Mouse (Mus musculus) bone marrow macrophage, adult 2 months (primary cell): ENCODE results near the gene Gpr173. TPM values are rescaled to one million over a fixed set of nuclear protein-coding genes. Genes with fewer than 3 reads are reported as not detected.
A peak's percentile ranks its signal among the peaks of the same experiment; 100 is the strongest.

ENCODE experiments used
- H3K27ac ChIP-seq: 2 replicates; pipeline ENCODE4 v1.5.1; 2012; ENCODE audit warnings: low read depth, low read length; ENCODE audit not compliant: insufficient read depth
- H3K4me1 ChIP-seq: 2 replicates; pipeline ENCODE4 v1.6.1; 2012; ENCODE audit warnings: low read length; ENCODE audit not compliant: control insufficient read depth, insufficient read depth
- H3K4me3 ChIP-seq: 2 replicates; pipeline ENCODE4 v1.5.1; 2012; ENCODE audit warnings: mild to moderate bottlenecking, low read length, moderate library complexity; ENCODE audit not compliant: insufficient read depth
- CTCF ChIP-seq: IDR thresholded peaks from 2 replicates; pipeline ENCODE4 v1.5.1; 2012; ENCODE audit warnings: low read depth, mild to moderate bottlenecking, low read length, moderate library complexity
- POLR2A ChIP-seq: IDR thresholded peaks from 2 replicates; pipeline ENCODE4 v1.6.1; 2012; ENCODE audit warnings: mild to moderate bottlenecking, low read depth, low read length, borderline replicate concordance
- polyA plus RNA-seq: library from polyadenylated mRNA; stranded (reverse); fragments of >200 nt; gene quantifications from 2 replicates; pipeline ENCODE4 v1.2.4, GENCODE M21; 2012; ENCODE audit not compliant: missing spikeins, insufficient read depth, insufficient read length

The Gpr173 gene
- not detected in 2 replicates for polyA plus RNA-seq

GRCm38 (mm10) chrX:152368397-152369273 lies at the start of gene Gpr173:
Gpr173 (minus strand) TSS chrX:152368704.
- Histone ChIP-seq H3K27ac (no peak within 1 kb of the TSS), H3K4me3 (no peak within 1 kb of the TSS), H3K4me1 (no peaks in the 10 kb centered on the region)
- TF ChIP-seq CTCF (no peak), POLR2A (no peak)

GRCm38 (mm10) chrX:152403251-152403650 lies 34.7 kb upstream of the Gpr173 start:
- TF ChIP-seq POLR2A = no peak
- TF ChIP-seq CTCF = no peak
- Histone ChIP-seq H3K4me1 (no peaks in the 10 kb centered on the region), H3K27ac (no peak overlapping the region), H3K4me3 (no peak overlapping the region)

- H3K27ac ChIP-seq = no peak overlapping the region
- no peak for TF ChIP-seq CTCF
- TF ChIP-seq POLR2A = no peak
- H3K4me3 ChIP-seq = no peak overlapping the region
- no peaks in the 10 kb centered on the region for H3K4me1 ChIP-seq
Measured at GRCm38 (mm10) chrX:152400096-152400495, 31.6 kb upstream of the Gpr173 start.

- TF ChIP-seq POLR2A (no peak), CTCF (no peak)
- H3K27ac ChIP-seq = no peak overlapping the region
- H3K4me1 ChIP-seq = no peaks in the 10 kb centered on the region
- no peak overlapping the region for H3K4me3 ChIP-seq
Measured at GRCm38 (mm10) chrX:152368054-152368396, 479 bp downstream of the Gpr173 start.

GRCm38 (mm10) chrX:152366418-152366817 lies 2.1 kb downstream of the Gpr173 start:
- TF ChIP-seq CTCF (no peak), POLR2A (no peak)
- H3K27ac ChIP-seq = no peak overlapping the region
- H3K4me1 ChIP-seq = no peaks in the 10 kb centered on the region
- H3K4me3 ChIP-seq = no peak overlapping the region

GRCm38 (mm10) chrX:152352553-152353153 lies 15.9 kb downstream of the Gpr173 start:
- H3K4me1 ChIP-seq = no peaks in the 10 kb centered on the region
- H3K27ac ChIP-seq = no peak overlapping the region
- H3K4me3 ChIP-seq = no peak overlapping the region
- TF ChIP-seq CTCF (no peak), POLR2A (no peak)

GRCm38 (mm10) chrX:152347041-152347440 lies 21.5 kb downstream of the Gpr173 start:
- no peak for TF ChIP-seq POLR2A
- H3K4me1 ChIP-seq = peaks cover 2% of the 10 kb centered on the region; the same call in 1 of the 2 replicates
- no peak overlapping the region for H3K27ac ChIP-seq

GRCm38 (mm10) chrX:152346587-152346986 lies 21.9 kb downstream of the Gpr173 start:
- Histone ChIP-seq H3K4me3 (no peak overlapping the region), H3K27ac (no peak overlapping the region), H3K4me1 (peaks cover 2% of the 10 kb centered on the region; the same call in 1 of the 2 replicates)
- TF ChIP-seq POLR2A = no peak
- TF ChIP-seq CTCF = no peak

More at GRCm38 (mm10) chrX:152347041-152347440, 21.5 kb downstream of the Gpr173 start:
- H3K4me3 ChIP-seq = no peak overlapping the region

- Histone ChIP-seq H3K27ac (peak overlapping the region; percentile 77), H3K4me3 (peak overlapping the region; percentile 51), H3K4me1 (peaks cover 7% of the 10 kb centered on the region; the same call in 1 of the 2 replicates)
- TF ChIP-seq POLR2A (no peak), CTCF (no peak)
Measured at GRCm38 (mm10) chrX:152342903-152343302, 25.6 kb downstream of the Gpr173 start.

GRCm38 (mm10) chrX:152342358-152342901 lies 26.1 kb downstream of the Gpr173 start, which contains the start of gene Tspyl2:
Tspyl2 (minus strand) TSS chrX:152342425.
- peaks cover 8% of the 10 kb centered on the region; the same call in 1 of the 2 replicates for H3K4me1 ChIP-seq
- peak within 1 kb of the TSS; percentile 81 for H3K4me3 ChIP-seq
- peak within 1 kb of the TSS; percentile 77 for H3K27ac ChIP-seq
- no peak for TF ChIP-seq CTCF
- no peak for TF ChIP-seq POLR2A

- H3K27ac ChIP-seq = no peak overlapping the region
- peak overlapping the region; percentile 81 for H3K4me3 ChIP-seq
- TF ChIP-seq CTCF (no peak), POLR2A (no peak)
- H3K4me1 ChIP-seq = peaks cover 14% of the 10 kb centered on the region
Measured at GRCm38 (mm10) chrX:152341496-152341895, 27.0 kb downstream of the Gpr173 start.
